Mouse (Mus musculus) lung, postnatal 0 days (tissue): Measurements from ENCODE around the gene Pgbd5.

ENCODE experiments used
- CTCF ChIP-seq: IDR thresholded peaks from 2 replicates; pipeline ENCODE4 v1.5.1; 2016; ENCODE audit warnings: antibody characterized with exemption, mild to moderate bottlenecking
- EP300 ChIP-seq: IDR thresholded peaks from 2 replicates; pipeline ENCODE4 v1.6.1; 2016; ENCODE audit warnings: antibody characterized with exemption, mild to moderate bottlenecking, control low read depth

DNA sequence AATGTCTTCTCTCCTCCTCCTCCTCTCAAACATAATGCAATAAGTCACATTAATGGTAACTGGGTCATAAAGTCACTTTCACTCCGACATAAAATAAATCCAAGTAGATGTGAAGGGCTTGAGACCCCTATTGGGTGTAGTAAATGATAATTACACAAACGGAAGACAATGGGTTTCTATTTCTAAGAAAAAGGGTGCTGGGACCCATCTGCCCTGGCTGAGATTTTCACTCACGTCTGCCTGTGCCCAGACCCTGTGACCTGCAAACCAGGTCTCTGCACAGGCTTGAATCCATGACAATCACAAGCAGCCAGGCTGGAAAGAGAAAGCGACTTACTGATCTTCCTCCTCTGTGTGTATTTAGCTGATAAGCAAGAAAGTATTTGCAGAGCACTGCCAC, 4.3 kb downstream of the Pgbd5 start:
- TF ChIP-seq CTCF (no peak), EP300 (no peak)
